Mouse (Mus musculus): ENCODE measurements around the gene Pwwp2a. TPM values are rescaled to one million over a fixed set of nuclear protein-coding genes. Genes with fewer than 3 reads are reported as not detected.
A peak's percentile ranks its signal among the peaks of the same experiment; 100 is the strongest.

Gene Pwwp2a
- total and polyA plus RNA-seq, 3 experiments, result 13.0 to 31.0 (median 15.2) TPM

GRCm38 (mm10) chr11:43747233-43748226 lies 65.7 kb downstream of the Pwwp2a start, which contains the start of gene Ttc1 (continued):
- TF ChIP-seq JUND (conservative IDR thresholded peaks at IDR 0.05; ENCODE audit: low read depth, low read length) (peak; percentile 90), NELFE (IDR thresholded peaks at IDR 0.05; ENCODE audit: low read depth, low read length) (peak; percentile 95), MXI1 (IDR thresholded peaks at IDR 0.05; ENCODE audit: low read depth, low read length) (peak; percentile 78; the same call in 1 of the 2 replicates), BHLHE40 (IDR thresholded peaks at IDR 0.05; ENCODE audit: low read depth, low read length) (peak; percentile 65; the same call in 1 of the 2 replicates)

DNA sequence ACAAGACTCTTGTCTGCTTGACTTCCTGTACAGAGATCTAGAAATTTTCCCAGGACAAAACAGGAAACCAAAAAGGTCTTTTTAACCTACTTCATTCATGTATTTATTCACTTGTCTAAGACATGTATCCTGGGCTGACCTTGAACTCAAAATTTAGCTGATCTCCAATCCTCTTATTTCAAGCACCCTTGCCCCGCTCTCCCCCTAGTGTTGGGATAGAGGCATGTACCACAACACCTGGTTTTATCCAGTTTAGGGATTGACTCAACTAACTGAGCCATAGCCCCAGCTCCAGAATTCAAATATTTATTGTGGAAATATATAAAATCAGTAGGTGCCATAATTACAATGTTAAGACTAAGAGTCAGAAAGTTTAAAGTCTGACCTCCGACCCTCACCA lies 69.7 kb downstream of the Pwwp2a start:
- no peak overlapping the region for H3K27ac ChIP-seq (ENCODE audit: insufficient read depth, low read depth)
- peaks cover 12% of the 10 kb centered on the region for H3K79me2 ChIP-seq (replicated peaks; ENCODE audit: control insufficient read depth, extremely low read depth, insufficient read depth, poor library complexity, severe bottlenecking)
- no peak overlapping the region for H3K4me2 ChIP-seq (ENCODE audit: insufficient read depth, low read depth, poor library complexity, severe bottlenecking)
- peaks cover 30% of the 10 kb centered on the region for H3K27me3 ChIP-seq (replicated peaks)
- H3K4me1 ChIP-seq (ENCODE audit: control insufficient read depth in 1 of 2, insufficient read depth in 2 of 2), result peaks cover 3 to 12% of the 10 kb centered on the region in 2 experiments; a peak in 3 of 4 replicates
- peak; percentile 31 for DNase-seq (ENCODE audit: extremely low read depth)
- TF ChIP-seq ZKSCAN1 (IDR thresholded peaks at IDR 0.05; ENCODE audit: borderline replicate concordance, low read depth, low read length) (no peak), RAD21 (IDR thresholded peaks at IDR 0.05; ENCODE audit: low read depth, low read length) (peak; percentile 6; the same call in 1 of the 2 replicates), SMC3 (IDR thresholded peaks at IDR 0.05; ENCODE audit: low read depth, low read length) (peak; percentile 39), CTCF (conservative IDR thresholded peaks at IDR 0.05 in 1 of 2, IDR thresholded peaks at IDR 0.05 in 1 of 2; ENCODE audit: low read depth in 2 of 2, low read length in 2 of 2) (peak; percentile 22 to 54; a peak in 3 of 4 replicates)
- H3K4me3 ChIP-seq (replicated peaks in 1 of 3; ENCODE audit: low read depth in 2 of 3, low read length in 2 of 3, poor library complexity in 1 of 3), result no peak overlapping the region
- H3K9ac ChIP-seq (ENCODE audit: insufficient read depth, low read depth), result no peak overlapping the region
- H3K36me3 ChIP-seq (replicated peaks in 1 of 2; ENCODE audit: control insufficient read depth in 1 of 2, insufficient read depth in 1 of 2, low read length in 1 of 2), result no peaks in the 10 kb centered on the region
- no peaks in the 10 kb centered on the region for H3K9me3 ChIP-seq (replicated peaks; ENCODE audit: low read length)
- dilution Hi-C loops (cut with MboI; ENCODE audit: extremely low pct_ligation_motif_present, extremely low pct_unique_long_range_greater_than_20kb, low sequenced_read_pairs), result no loop called here
- in situ Hi-C loops (cut with MboI; ENCODE audit: low pct_ligation_motif_present, low pct_unique_long_range_greater_than_20kb, low sequenced_read_pairs), result loop anchor here (25.0 kb wide), 1 partner anchor 811 kb away; no protein-coding TSS in a partner anchor

GRCm38 (mm10) chr11:43754568-43754967 lies 72.8 kb downstream of the Pwwp2a start:
- Histone ChIP-seq H3K9me3 (replicated peaks; ENCODE audit: low read length) (no peaks in the 10 kb centered on the region), H3K36me3 (replicated peaks in 1 of 2; ENCODE audit: control insufficient read depth in 1 of 2, insufficient read depth in 1 of 2, low read length in 1 of 2) (no peaks in the 10 kb centered on the region), H3K4me1 (ENCODE audit: control insufficient read depth in 1 of 2, insufficient read depth in 2 of 2) (no peaks in the 10 kb centered on the region; a peak in 1 of 4 replicates), H3K4me3 (replicated peaks in 1 of 3; ENCODE audit: low read depth in 2 of 3, low read length in 2 of 3, poor library complexity in 1 of 3) (no peak overlapping the region), H3K79me2 (replicated peaks; ENCODE audit: control insufficient read depth, extremely low read depth, insufficient read depth, poor library complexity, severe bottlenecking) (no peaks in the 10 kb centered on the region), H3K9ac (ENCODE audit: insufficient read depth, low read depth) (no peak overlapping the region), H3K4me2 (ENCODE audit: insufficient read depth, low read depth, poor library complexity, severe bottlenecking) (no peak overlapping the region), H3K27ac (ENCODE audit: insufficient read depth, low read depth) (no peak overlapping the region), H3K27me3 (replicated peaks) (peaks cover 33% of the 10 kb centered on the region)
- dilution Hi-C loops (cut with MboI; ENCODE audit: extremely low pct_ligation_motif_present, extremely low pct_unique_long_range_greater_than_20kb, low sequenced_read_pairs), result no loop called here
- in situ Hi-C loops (cut with MboI; ENCODE audit: low pct_ligation_motif_present, low pct_unique_long_range_greater_than_20kb, low sequenced_read_pairs), result loop anchor here (25.0 kb wide), 1 partner anchor 808 kb away; no protein-coding TSS in a partner anchor
- TF ChIP-seq ZMIZ1 (IDR thresholded peaks at IDR 0.05; ENCODE audit: low read depth, low read length) (no peak), UBTF (IDR thresholded peaks at IDR 0.05; ENCODE audit: low read depth, low read length) (no peak), RCOR1 (conservative IDR thresholded peaks at IDR 0.05; ENCODE audit: low read depth, low read length) (no peak), ELF1 (IDR thresholded peaks at IDR 0.05; ENCODE audit: low read depth, low read length) (no peak), ETS1 (conservative IDR thresholded peaks at IDR 0.05; ENCODE audit: low read depth, low read length) (no peak), CTCF (conservative IDR thresholded peaks at IDR 0.05 in 1 of 2, IDR thresholded peaks at IDR 0.05 in 1 of 2; ENCODE audit: low read depth in 2 of 2, low read length in 2 of 2) (no peak), RAD21 (IDR thresholded peaks at IDR 0.05; ENCODE audit: low read depth, low read length) (no peak), JUND (conservative IDR thresholded peaks at IDR 0.05; ENCODE audit: low read depth, low read length) (no peak), TBP (conservative IDR thresholded peaks at IDR 0.05; ENCODE audit: low read depth, low read length) (no peak), POLR2A (IDR thresholded peaks at IDR 0.05; ENCODE audit: low read depth, low read length) (no peak), MXI1 (IDR thresholded peaks at IDR 0.05; ENCODE audit: low read depth, low read length) (no peak)
- DNase-seq (ENCODE audit: extremely low read depth), result no peak
